In the genomic region with DNA sequence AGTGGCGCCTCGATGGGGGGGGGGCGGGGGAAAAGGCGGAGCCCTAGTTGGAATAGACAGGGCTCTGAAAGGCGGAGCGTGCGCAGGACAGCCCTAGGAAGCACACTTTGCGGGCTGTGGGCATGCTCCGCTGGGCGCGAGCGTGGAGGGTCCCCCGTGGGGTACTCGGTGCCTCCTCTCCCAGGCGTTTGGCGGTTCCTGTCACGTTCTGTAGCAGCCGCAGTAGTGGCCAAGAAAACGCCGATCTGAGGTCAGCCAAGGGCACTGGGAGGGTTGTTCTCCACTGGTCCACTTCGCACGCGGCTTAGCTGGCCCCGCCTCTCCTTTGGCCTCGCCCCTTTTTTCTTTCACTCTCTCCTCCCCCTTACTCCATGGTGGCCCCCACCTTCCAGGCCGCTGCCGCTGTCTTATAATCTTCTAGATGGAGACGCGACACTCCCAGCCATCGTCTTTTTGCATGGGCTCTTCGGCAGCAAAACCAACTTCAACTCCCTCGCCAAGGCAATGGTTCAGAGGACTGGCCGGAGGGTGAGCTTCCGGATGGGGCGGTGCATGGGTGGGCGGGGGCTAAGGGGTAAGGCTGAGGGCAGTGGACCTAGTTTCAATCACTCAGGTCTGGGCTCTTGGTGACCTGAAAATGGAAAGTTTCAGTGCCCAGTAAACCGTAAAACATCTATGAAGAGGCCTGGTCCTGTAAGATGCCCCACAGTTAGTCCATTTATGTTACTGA, we compare ENCODE assay signal across 8 mouse cellular contexts. TPM values are rescaled to one million over a fixed set of nuclear protein-coding genes. Genes with fewer than 3 reads are reported as not detected.
DNase-seq lines count a peak whose midpoint lies in the region; ATAC-seq and TF ChIP-seq lines count a peak whose summit lies in the region.

No protein-coding gene starts in this region.

- no peaks in the 10 kb centered on the region for H3K36me3 ChIP-seq in embryonic facial prominence, embryonic 15.5 days
- H3K36me3 ChIP-seq in kidney, embryonic 14.5 days (ENCODE audit: control insufficient read depth, insufficient read depth, low read length), result no peaks in the 10 kb centered on the region
- H3K36me3 ChIP-seq in liver, adult 2 months (ENCODE audit: control insufficient read depth, insufficient read depth, low read length), result no peaks in the 10 kb centered on the region

- H3K27me3 ChIP-seq in embryonic facial prominence, embryonic 15.5 days, result no peaks in the 10 kb centered on the region
- H3K27me3 ChIP-seq in kidney, embryonic 14.5 days (ENCODE audit: control insufficient read depth, insufficient read depth, low read length), result no peaks in the 10 kb centered on the region
- no peaks in the 10 kb centered on the region for H3K27me3 ChIP-seq in liver, adult 2 months (ENCODE audit: control insufficient read depth, insufficient read depth, low read length)

- TF ChIP-seq CTCF in bone marrow, adult 2 months (IDR thresholded peaks at IDR 0.05; ENCODE audit: control insufficient read depth, insufficient read depth, low read length), result peak; percentile 9; the same call in 1 of the 2 replicates
- no peak for TF ChIP-seq CTCF in liver, adult 2 months (IDR thresholded peaks at IDR 0.05; ENCODE audit: low read depth, low read length)

- peak overlapping the region; percentile 97 for H3K27ac ChIP-seq in bone marrow, adult 2 months (ENCODE audit: control insufficient read depth, insufficient read depth, low read depth, low read length, poor library complexity)
- H3K27ac ChIP-seq in embryonic facial prominence, embryonic 15.5 days (replicated peaks), result peak overlapping the region; percentile 96
- peak overlapping the region; percentile 99 for H3K27ac ChIP-seq in kidney, embryonic 14.5 days (ENCODE audit: low read depth, low read length)
- peak overlapping the region; percentile 94 for H3K27ac ChIP-seq in liver, adult 2 months (replicated peaks; ENCODE audit: insufficient read depth, low read depth, low read length)

- 1% methylated on average over 36 of the region's 37 CpGs for WGBS in bone marrow, adult 2 months
- under 1% methylated on average over 37 of the region's 37 CpGs for WGBS in embryonic facial prominence, embryonic 15.5 days
- under 1% methylated on average over 37 of the region's 37 CpGs for WGBS in kidney, embryonic 14.5 days
- WGBS in liver, adult 2 months, result under 1% methylated on average over 35 of the region's 37 CpGs

- H3K4me1 ChIP-seq in bone marrow, adult 2 months (ENCODE audit: control insufficient read depth, insufficient read depth, low read length), result peaks cover 4% of the 10 kb centered on the region
- peaks cover 39% of the 10 kb centered on the region for H3K4me1 ChIP-seq in embryonic facial prominence, embryonic 15.5 days
- H3K4me1 ChIP-seq in kidney, embryonic 14.5 days (ENCODE audit: control insufficient read depth, insufficient read depth, low read length), result peaks cover 24% of the 10 kb centered on the region
- H3K4me1 ChIP-seq in liver, adult 2 months (ENCODE audit: control insufficient read depth, insufficient read depth, low read length), result peaks cover 14% of the 10 kb centered on the region

- ATAC-seq in embryonic facial prominence, embryonic 15.5 days (ENCODE audit: insufficient number of reproducible peaks, low FRiP score, low TSS enrichment, low read depth), result peak; percentile 86
- ATAC-seq in kidney, embryonic 14.5 days (ENCODE audit: low FRiP score, low TSS enrichment), result peak; percentile 78
- ATAC-seq in monocyte, adult 5-6 weeks (replicated peaks; ENCODE audit: insufficient number of reproducible peaks, low FRiP score, low TSS enrichment, poor library complexity, severe bottlenecking), result peak; percentile 36

- peak overlapping the region; percentile 88 for H3K4me2 ChIP-seq in embryonic facial prominence, embryonic 15.5 days (replicated peaks)
- H3K4me2 ChIP-seq in kidney, embryonic 14.5 days (replicated peaks; ENCODE audit: low read depth, low read length), result peak overlapping the region; percentile 59

- no peaks in the 10 kb centered on the region for H3K9me3 ChIP-seq in embryonic facial prominence, embryonic 15.5 days (replicated peaks)
- no peaks in the 10 kb centered on the region for H3K9me3 ChIP-seq in kidney, embryonic 14.5 days (ENCODE audit: control insufficient read depth, low read length)

- peak; percentile 97 for DNase-seq in A20 (ENCODE audit: low read depth, low spot score)
- DNase-seq in heart, adult 9 months (ENCODE audit: low spot score in 2 of 2), result peak; percentile 92 to 93
- DNase-seq in liver, adult 2 months (ENCODE audit: extremely low read depth, low read depth, low spot score), result peak; percentile 85
- peak; percentile 80 to 86 for DNase-seq in spleen, postnatal 36 days (ENCODE audit: low spot score in 2 of 2)

- H3K9ac ChIP-seq in embryonic facial prominence, embryonic 15.5 days, result peak overlapping the region; percentile 46
- peak overlapping the region; percentile 70 for H3K9ac ChIP-seq in kidney, embryonic 14.5 days (ENCODE audit: low read depth, low read length)
- H3K9ac ChIP-seq in liver, adult 2 months (ENCODE audit: low read depth, low read length), result peak overlapping the region; percentile 84

- peak overlapping the region; percentile 97 for H3K4me3 ChIP-seq in bone marrow, adult 2 months (replicated peaks; ENCODE audit: control insufficient read depth, low read depth, low read length)
- peak overlapping the region; percentile 75 for H3K4me3 ChIP-seq in embryonic facial prominence, embryonic 15.5 days (replicated peaks)
- H3K4me3 ChIP-seq in kidney, embryonic 14.5 days (ENCODE audit: low read length), result peak overlapping the region; percentile 67
- peak overlapping the region; percentile 86 for H3K4me3 ChIP-seq in liver, adult 2 months (ENCODE audit: insufficient read depth, low read depth, low read length)

- 0 out of 2 replicates have a peak, but pooled peaks have one; percentile 26 for TF ChIP-seq POLR2A in bone marrow, adult 2 months (IDR thresholded peaks at IDR 0.05; ENCODE audit: borderline replicate concordance, control insufficient read depth, low read depth, low read length)
- TF ChIP-seq POLR2A in liver, adult 2 months (IDR thresholded peaks at IDR 0.05; ENCODE audit: extremely low read depth, insufficient read depth, low read length), result no peak

- H3K79me2 ChIP-seq in liver, adult 2 months (ENCODE audit: control insufficient read depth, insufficient read depth, low read length), result peaks cover 8% of the 10 kb centered on the region; the same call in 1 of the 2 replicates

RNA-seq across cellular contexts. Expression of gene Abhd11, which starts 0.8 kb away (rescaled TPM):
- 27.7 and 39.7 TPM in 2 replicates for polyA plus RNA-seq in bone marrow, adult 2 months (2011; ENCODE audit: insufficient read depth, insufficient read length, low replicate concordance, missing spikeins)
- 66.0 and 68.9 TPM in 2 replicates for polyA plus RNA-seq in embryonic facial prominence, embryonic 15.5 days (2015; fragmentation: Nextera tagmentation; extraction: Ambion mirVana)
- polyA plus RNA-seq in kidney, embryonic 14.5 days (2014; fragmentation: Nextera tagmentation; extraction: Ambion mirVana), result 73.5 and 78.9 TPM in 2 replicates
- total RNA-seq in liver, adult 2 months (2014; rRNA removed), result 35.9 and 38.1 TPM in 2 replicates
- polyA plus RNA-seq in liver, adult 2 months (2012; rRNA removed), result 77.6 and 78.8 TPM in 2 replicates
- total RNA-seq in monocyte, adult 5-6 weeks (2017), result 13.0 to 27.0 TPM (median 24.1 TPM) in 3 replicates

RNA-seq across cellular contexts. Expression of gene Stx1a, which starts 13.5 kb away (rescaled TPM):
- polyA plus RNA-seq in bone marrow, adult 2 months (2011; ENCODE audit: insufficient read depth, insufficient read length, low replicate concordance, missing spikeins), result 2.0 and 2.9 TPM in 2 replicates
- polyA plus RNA-seq in embryonic facial prominence, embryonic 15.5 days (2015; fragmentation: Nextera tagmentation; extraction: Ambion mirVana), result 16.2 and 19.7 TPM in 2 replicates
- polyA plus RNA-seq in kidney, embryonic 14.5 days (2014; fragmentation: Nextera tagmentation; extraction: Ambion mirVana), result 11.5 and 13.5 TPM in 2 replicates
- total RNA-seq in liver, adult 2 months (2014; rRNA removed), result 0.09 and 0.13 TPM in 2 replicates
- polyA plus RNA-seq in liver, adult 2 months (2012; rRNA removed), result 1.1 and 1.3 TPM in 2 replicates
- total RNA-seq in monocyte, adult 5-6 weeks (2017), result 0.29 to 0.76 TPM in 2 of 3 replicates, not detected in the other

RNA-seq across cellular contexts. Expression of gene Cldn3, which starts 23.7 kb away (rescaled TPM):
- polyA plus RNA-seq in bone marrow, adult 2 months (2011; ENCODE audit: insufficient read depth, insufficient read length, low replicate concordance, missing spikeins), result not detected in 2 replicates
- 39.7 and 50.9 TPM in 2 replicates for polyA plus RNA-seq in embryonic facial prominence, embryonic 15.5 days (2015; fragmentation: Nextera tagmentation; extraction: Ambion mirVana)
- polyA plus RNA-seq in kidney, embryonic 14.5 days (2014; fragmentation: Nextera tagmentation; extraction: Ambion mirVana), result 47.0 and 54.7 TPM in 2 replicates
- 49.9 and 86.6 TPM in 2 replicates for total RNA-seq in liver, adult 2 months (2014; rRNA removed)
- 290 and 291 TPM in 2 replicates for polyA plus RNA-seq in liver, adult 2 months (2012; rRNA removed)
- not detected in 3 replicates for total RNA-seq in monocyte, adult 5-6 weeks (2017)

RNA-seq across cellular contexts. Expression of gene Dnajc30, which starts 54.2 kb away (rescaled TPM):
- polyA plus RNA-seq in bone marrow, adult 2 months (2011; ENCODE audit: insufficient read depth, insufficient read length, low replicate concordance, missing spikeins), result 16.0 and 18.8 TPM in 2 replicates
- 32.9 and 36.3 TPM in 2 replicates for polyA plus RNA-seq in embryonic facial prominence, embryonic 15.5 days (2015; fragmentation: Nextera tagmentation; extraction: Ambion mirVana)
- 33.4 and 34.4 TPM in 2 replicates for polyA plus RNA-seq in kidney, embryonic 14.5 days (2014; fragmentation: Nextera tagmentation; extraction: Ambion mirVana)
- total RNA-seq in liver, adult 2 months (2014; rRNA removed), result 7.1 and 8.6 TPM in 2 replicates
- 39.9 and 45.7 TPM in 2 replicates for polyA plus RNA-seq in liver, adult 2 months (2012; rRNA removed)
- 3.8 to 6.5 TPM (median 5.5 TPM) in 3 replicates for total RNA-seq in monocyte, adult 5-6 weeks (2017)

RNA-seq across cellular contexts. Expression of gene Bud23, which starts 55.0 kb away (rescaled TPM):
- polyA plus RNA-seq in bone marrow, adult 2 months (2011; ENCODE audit: insufficient read depth, insufficient read length, low replicate concordance, missing spikeins), result 34.4 and 44.1 TPM in 2 replicates
- polyA plus RNA-seq in embryonic facial prominence, embryonic 15.5 days (2015; fragmentation: Nextera tagmentation; extraction: Ambion mirVana), result 102 and 115 TPM in 2 replicates
- polyA plus RNA-seq in kidney, embryonic 14.5 days (2014; fragmentation: Nextera tagmentation; extraction: Ambion mirVana), result 118 and 156 TPM in 2 replicates
- 32.7 and 38.4 TPM in 2 replicates for total RNA-seq in liver, adult 2 months (2014; rRNA removed)
- 50.9 and 51.7 TPM in 2 replicates for polyA plus RNA-seq in liver, adult 2 months (2012; rRNA removed)
- 50.6 to 85.3 TPM (median 72.7 TPM) in 3 replicates for total RNA-seq in monocyte, adult 5-6 weeks (2017)

Comparison
In these comparisons a context has a peak if more than half of its experiments do, and no peak if none do; other contexts are left out.
1. Peak in every context shown above with its lines: DNase-seq, ATAC-seq, H3K4me3 ChIP-seq and H3K27ac ChIP-seq.
2. ATAC-seq: peak in every context shown above with its lines; median percentile 86 in embryonic facial prominence, embryonic 15.5 days; 78 in kidney, embryonic 14.5 days; 36 in monocyte, adult 5-6 weeks.
3. RNA of gene Cldn3, which starts 23.7 kb away (polyA plus RNA-seq): 290 to 291 TPM in liver, adult 2 months, 47.0 to 54.7 TPM in kidney, embryonic 14.5 days and 39.7 to 50.9 TPM in embryonic facial prominence, embryonic 15.5 days; not detected in bone marrow, adult 2 months; every median in the first group is over 10 times any median in the second.